Mouse (Mus musculus) heart, adult 8-10 months (tissue): ENCODE measurements around the gene Carmil1. TPM values are rescaled to one million over a fixed set of nuclear protein-coding genes. Genes with fewer than 3 reads are reported as not detected.

ENCODE experiments used
- total RNA-seq, 4 experiments: library from RNA; stranded (reverse); gene quantifications; 2 replicates each; pipeline ENCODE4 v1.2.4; 2022

Carmil1 gene
- total RNA-seq, 4 experiments from 2014 or later: 5.1 to 9.4 (median 7.1) TPM

Other genes starting within 250 kb of the Carmil1 start
- 1 to 10 TPM; 2.6 to 4.1 (median 3.3) TPM for gene Cmah, start 46.6 kb upstream of the Carmil1 start, total RNA-seq